Mouse (Mus musculus) liver, embryonic 14.5 days (tissue): ENCODE data around the gene Kmt5a. TPM values are rescaled to one million over a fixed set of nuclear protein-coding genes. Genes with fewer than 3 reads are reported as not detected.

Experiments used
- ATAC-seq: fragments of 200-750 bp; cut with Nextera tagmentation; 2 replicates; pipeline ENCODE4 v1.8.0; 2017; ENCODE audit warnings: moderate number of reproducible peaks, mild to moderate bottlenecking, moderate library complexity; ENCODE audit not compliant: insufficient read depth
- DNase-seq, 3 experiments: peaks; one replicate each; pipeline ENCODE4 v3.0.0-alpha.2; 2012 to 2013; ENCODE audit warnings: low read depth in 3 of 3, low spot score in 3 of 3
- H3K27ac ChIP-seq: fragments of 300-500 bp; sonication (generic); 2 replicates; pipeline ENCODE4 v1.5.1; 2014; ENCODE audit warnings: moderate library complexity, mild to moderate bottlenecking, control low read depth, inconsistent platforms
- H3K27me3 ChIP-seq: fragments of 300-500 bp; sonication (generic); 2 replicates; pipeline ENCODE4 v1.6.1; 2014; ENCODE audit warnings: mild to moderate bottlenecking, low read length, moderate library complexity; ENCODE audit not compliant: control insufficient read depth, insufficient read depth
- H3K36me3 ChIP-seq: fragments of 300-500 bp; sonication (generic); replicated peaks from 2 replicates; pipeline ENCODE4 v1.6.1; 2014; ENCODE audit warnings: low read depth; ENCODE audit not compliant: control insufficient read depth, insufficient read depth
- H3K4me1 ChIP-seq, 2 experiments: fragments of 200-500 bp in 1 of 2; fragments of 300-500 bp in 1 of 2; sonication (generic) in 1 of 2; replicated peaks; 2 replicates each; pipeline ENCODE4 v1.6.1; 2012 to 2014; ENCODE audit warnings: antibody characterized with exemption in 1 of 2, inconsistent platforms in 1 of 2, low read length in 1 of 2; ENCODE audit not compliant: control insufficient read depth in 2 of 2, insufficient read depth in 2 of 2
- H3K4me2 ChIP-seq: fragments of 300-500 bp; sonication (generic); 2 replicates; pipeline ENCODE4 v1.6.1; 2014; ENCODE audit warnings: low read depth, mild to moderate bottlenecking, control low read depth, moderate library complexity
- H3K4me3 ChIP-seq, 2 experiments: fragments of 200-500 bp in 1 of 2; fragments of 300-500 bp in 1 of 2; sonication (generic) in 1 of 2; 2 replicates each; pipeline ENCODE4 v1.5.1; 2012 to 2014; ENCODE audit warnings: low read depth in 2 of 2, low read length in 2 of 2, mild to moderate bottlenecking in 2 of 2, control low read depth in 1 of 2, inconsistent platforms in 1 of 2, moderate library complexity in 1 of 2; ENCODE audit not compliant: insufficient read depth in 1 of 2
- H3K9ac ChIP-seq: fragments of 300-500 bp; sonication (generic); replicated peaks from 2 replicates; pipeline ENCODE4 v1.6.1; 2014; ENCODE audit warnings: mild to moderate bottlenecking, control low read depth, moderate library complexity
- H3K9me3 ChIP-seq: fragments of 300-500 bp; sonication (generic); 2 replicates; pipeline ENCODE4 v1.6.1; 2016; ENCODE audit warnings: low read length, mixed read lengths; ENCODE audit not compliant: control insufficient read depth
- CTCF ChIP-seq: IDR thresholded peaks from 2 replicates; pipeline ENCODE4 v1.5.1; 2016; ENCODE audit warnings: antibody characterized with exemption, low read depth, control low read depth
- EP300 ChIP-seq: IDR thresholded peaks from 2 replicates; pipeline ENCODE4 v1.6.1; 2016; ENCODE audit warnings: antibody characterized with exemption, low read depth
- WGBS: fragments of 180-500 bp; shearing (Covaris S2); extraction: QIAGEN DNeasy Blood & Tissue Kit; methylation state at CpG from one replicate; pipeline ENCODE4 v1.1.7; 2014; ENCODE audit not compliant: insufficient replicate concordance; 5-methylcytosine and 5-hydroxymethylcytosine counted together
- polyA plus RNA-seq, 2 experiments: library from polyadenylated mRNA; depleted of rRNA in 1 of 2; stranded (reverse) in 1 of 2; unstranded in 1 of 2; fragments of >200 nt; fragmentation: Nextera tagmentation in 1 of 2; extraction: Ambion mirVana in 1 of 2; gene quantifications; 2 replicates each; pipeline versions ENCODE4 v1.2.1 to v1.2.3; 2012 to 2014

The Kmt5a gene
- polyA plus RNA-seq, 2 experiments, result 51.8 to 58.6 TPM

DNA sequence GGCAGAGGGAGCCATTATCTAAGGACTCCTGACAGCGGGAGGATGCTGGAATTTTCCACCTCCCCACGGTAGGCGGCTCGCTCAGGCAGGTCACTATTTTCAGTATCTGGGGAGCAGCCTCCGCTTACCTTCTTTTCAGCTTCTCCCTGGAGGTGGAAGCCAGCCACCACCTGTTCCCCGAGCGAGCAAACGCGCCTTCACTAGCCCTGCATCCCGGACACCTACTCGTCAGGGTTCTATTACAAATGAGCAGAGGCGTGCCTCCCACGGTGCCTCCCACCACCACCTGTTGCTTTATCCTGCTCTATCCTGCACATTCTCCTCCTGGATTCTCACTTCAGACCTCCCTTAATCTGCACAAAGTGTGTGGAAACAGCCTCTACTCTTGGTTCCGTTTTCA lies 64.0 kb downstream of the Kmt5a start:
- no peaks in the 10 kb centered on the region for H3K36me3 ChIP-seq

DNA sequence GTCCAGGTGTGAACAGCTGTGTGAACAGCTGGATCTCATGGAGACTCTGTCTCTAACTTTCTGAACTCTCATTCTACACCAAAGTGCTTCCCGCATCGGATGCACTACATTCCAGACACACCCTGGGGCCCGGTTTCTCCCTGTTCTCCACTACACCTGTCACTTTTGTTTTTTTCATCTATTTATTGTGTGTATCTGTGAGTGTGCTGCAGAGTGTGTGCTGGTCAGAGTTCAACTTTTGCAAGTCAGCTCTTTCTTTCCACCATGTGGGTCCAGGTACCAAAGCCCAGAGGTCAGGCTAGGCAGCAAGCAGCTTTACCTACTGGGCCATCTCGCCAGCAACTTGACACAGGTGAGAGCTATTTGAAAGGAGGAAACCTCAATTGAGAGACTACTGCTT lies 65.5 kb downstream of the Kmt5a start:
- Histone ChIP-seq H3K36me3 (no peaks in the 10 kb centered on the region), H3K4me2 (no peak overlapping the region), H3K4me1 (no peaks in the 10 kb centered on the region), H3K4me3 (no peak overlapping the region), H3K27me3 (no peaks in the 10 kb centered on the region), H3K9me3 (no peaks in the 10 kb centered on the region), H3K27ac (no peak overlapping the region), H3K9ac (no peak overlapping the region)
- ATAC-seq, result no peak
- TF ChIP-seq EP300, result no peak
- no peak for TF ChIP-seq CTCF
- no peak for DNase-seq
- 81% methylated on average over 4 of the region's 4 CpGs for WGBS

More for the DNA sequence above, 64.0 kb downstream of the Kmt5a start:
- no peaks in the 10 kb centered on the region for H3K27me3 ChIP-seq
- DNase-seq (no peak), ATAC-seq (no peak)
- H3K9ac ChIP-seq, result no peak overlapping the region
- 66% methylated on average over 14 of the region's 14 CpGs for WGBS
- TF ChIP-seq EP300 (no peak), CTCF (no peak)
- H3K27ac ChIP-seq, result no peak overlapping the region
- no peaks in the 10 kb centered on the region for H3K9me3 ChIP-seq
- H3K4me1 ChIP-seq, result peaks cover 5 to 6% of the 10 kb centered on the region in 2 experiments; a peak in 3 of 4 replicates
- no peak overlapping the region for H3K4me2 ChIP-seq
- H3K4me3 ChIP-seq, result no peak overlapping the region

DNA sequence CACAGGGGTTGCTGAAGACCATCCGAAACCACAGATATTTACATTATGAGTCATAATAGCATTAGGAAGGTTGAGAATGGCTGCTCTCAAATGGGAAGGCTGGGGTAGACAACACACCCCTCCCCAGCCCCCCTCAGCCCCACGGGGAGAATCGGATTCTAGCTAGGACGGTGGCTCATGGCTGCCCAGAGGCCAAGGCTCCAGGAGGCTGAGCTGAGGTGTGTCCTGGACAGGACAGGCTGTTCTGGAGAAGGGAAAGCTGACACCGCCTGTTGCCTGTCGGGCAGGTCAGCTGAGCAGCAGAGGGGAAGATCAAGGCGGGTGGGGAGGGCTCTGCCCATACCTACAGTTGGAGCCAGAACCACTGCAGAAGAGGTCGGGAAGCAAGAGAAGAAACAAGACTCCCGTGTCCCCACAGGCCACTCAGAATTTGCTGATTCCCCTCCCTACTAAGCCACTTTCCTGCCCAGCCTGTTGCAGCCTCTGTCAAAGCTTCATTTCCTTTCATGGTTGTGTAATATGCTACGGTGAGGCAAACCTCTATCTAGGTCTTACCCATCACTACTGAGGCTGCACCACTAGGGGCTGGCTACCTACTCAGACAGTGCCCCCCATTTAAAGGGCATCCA lies 67.1 kb downstream of the Kmt5a start:
- DNase-seq (no peak), ATAC-seq (no peak)
- Histone ChIP-seq H3K9ac (no peak overlapping the region), H3K9me3 (no peaks in the 10 kb centered on the region), H3K27me3 (no peaks in the 10 kb centered on the region), H3K4me1 (no peaks in the 10 kb centered on the region), H3K4me3 (no peak overlapping the region), H3K4me2 (no peak overlapping the region), H3K36me3 (no peaks in the 10 kb centered on the region), H3K27ac (no peak overlapping the region)
- TF ChIP-seq CTCF (0 out of 2 replicates have a peak, but pooled peaks have one; percentile 5), EP300 (no peak)
- WGBS, result 47% methylated on average over 10 of the region's 10 CpGs

DNA sequence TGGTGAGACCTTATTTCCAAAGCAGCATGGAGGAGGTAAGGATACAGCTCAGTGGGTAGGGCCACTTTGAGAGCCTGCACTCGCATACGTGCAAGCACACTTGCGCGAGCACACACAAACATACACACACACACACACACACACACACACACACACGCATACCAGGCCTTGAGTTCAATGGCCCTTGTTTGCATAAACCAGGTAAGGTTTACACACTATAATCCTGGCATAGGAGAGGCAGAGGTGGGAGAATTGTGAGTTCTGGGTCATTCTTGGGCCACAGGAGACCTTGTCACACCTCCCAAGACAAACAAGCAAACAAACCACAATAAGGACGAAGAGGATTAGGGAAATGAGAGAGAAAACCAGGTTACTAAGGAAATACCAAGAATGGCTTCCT lies 69.5 kb downstream of the Kmt5a start:
- Histone ChIP-seq H3K27ac (no peak overlapping the region), H3K4me1 (no peaks in the 10 kb centered on the region), H3K36me3 (no peaks in the 10 kb centered on the region), H3K9ac (no peak overlapping the region), H3K4me2 (no peak overlapping the region), H3K9me3 (no peaks in the 10 kb centered on the region), H3K27me3 (no peaks in the 10 kb centered on the region), H3K4me3 (no peak overlapping the region)
- TF ChIP-seq CTCF (no peak), EP300 (no peak)
- ATAC-seq (no peak), DNase-seq (no peak)
- WGBS, result 76% methylated on average over 6 of the region's 6 CpGs

DNA sequence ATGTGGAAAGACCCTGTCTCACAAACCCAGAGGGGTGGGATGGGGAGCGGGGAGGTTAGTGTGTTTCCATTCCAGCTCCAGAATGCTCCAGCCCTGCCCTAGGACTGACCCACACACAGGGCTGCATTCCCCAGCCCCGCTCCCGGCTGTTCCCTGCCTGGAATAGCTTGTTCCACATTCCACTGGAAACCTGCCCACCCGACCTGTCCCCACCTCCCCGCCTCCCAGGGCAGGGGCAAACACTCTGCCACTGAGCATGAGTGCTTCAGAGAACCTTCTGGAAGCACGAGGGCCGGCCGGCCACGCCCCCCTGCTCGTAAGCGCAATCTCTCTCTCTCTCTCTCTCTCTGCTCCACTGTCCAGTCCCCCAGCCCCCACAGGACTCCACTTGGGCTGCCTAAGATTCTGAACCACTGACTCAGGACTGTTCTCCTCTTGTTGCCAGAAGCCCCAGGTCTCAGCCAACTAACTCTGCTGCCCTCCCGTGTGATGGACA lies 70.1 kb downstream of the Kmt5a start:
- Histone ChIP-seq H3K27ac (no peak overlapping the region), H3K9me3 (no peaks in the 10 kb centered on the region), H3K4me3 (no peak overlapping the region), H3K4me2 (no peak overlapping the region), H3K36me3 (no peaks in the 10 kb centered on the region), H3K27me3 (no peaks in the 10 kb centered on the region), H3K9ac (no peak overlapping the region), H3K4me1 (no peaks in the 10 kb centered on the region)
- TF ChIP-seq CTCF, result no peak
- no peak for TF ChIP-seq EP300
- DNase-seq (no peak), ATAC-seq (no peak)
- WGBS, result 66% methylated on average over 12 of the region's 12 CpGs
